Mouse (Mus musculus) thymus, adult 2 months (tissue): ENCODE data around the gene Nrm. TPM values are rescaled to one million over a fixed set of nuclear protein-coding genes. Genes with fewer than 3 reads are reported as not detected.
A peak's percentile ranks its signal among the peaks of the same experiment; 100 is the strongest.

Experiments used
- DNase-seq: peaks from one replicate; pipeline ENCODE4 v3.0.0; 2021
- H3K27ac ChIP-seq: fragments of 200-500 bp; 2 replicates; pipeline ENCODE4 v1.5.1; 2012; ENCODE audit warnings: low read length, control low read depth; ENCODE audit not compliant: control insufficient read depth, insufficient read depth
- H3K27me3 ChIP-seq: fragments of 200-500 bp; 2 replicates; pipeline ENCODE4 v1.6.1; 2012; ENCODE audit warnings: mild to moderate bottlenecking, low read length, moderate library complexity, mixed read lengths; ENCODE audit not compliant: control insufficient read depth, insufficient read depth
- H3K36me3 ChIP-seq: fragments of 200-500 bp; 2 replicates; pipeline ENCODE4 v1.6.1; 2012; ENCODE audit warnings: mild to moderate bottlenecking, low read length, moderate library complexity; ENCODE audit not compliant: control insufficient read depth, insufficient read depth
- H3K4me1 ChIP-seq: fragments of 200-500 bp; replicated peaks from 2 replicates; pipeline ENCODE4 v1.6.1; 2012; ENCODE audit warnings: low read length; ENCODE audit not compliant: control insufficient read depth, insufficient read depth
- H3K4me3 ChIP-seq: fragments of 200-500 bp; 2 replicates; pipeline ENCODE4 v1.5.1; 2012; ENCODE audit warnings: mild to moderate bottlenecking, low read length, control low read depth, moderate library complexity; ENCODE audit not compliant: control insufficient read depth, insufficient read depth
- CTCF ChIP-seq: fragments of 200-500 bp; IDR thresholded peaks from 2 replicates; pipeline ENCODE4 v1.5.1; 2012; ENCODE audit warnings: mild to moderate bottlenecking, control low read depth, low read length, moderate library complexity, borderline replicate concordance; ENCODE audit not compliant: control insufficient read depth, poor library complexity, insufficient read depth; ENCODE audit errors: extremely low read depth
- POLR2A ChIP-seq: fragments of 200-500 bp; IDR thresholded peaks from 2 replicates; pipeline ENCODE4 v1.6.1; 2012; ENCODE audit warnings: mild to moderate bottlenecking, low read length, control low read depth, moderate library complexity; ENCODE audit not compliant: control insufficient read depth, poor library complexity, insufficient read depth; ENCODE audit errors: extremely low read depth
- WGBS: fragments of 180-500 bp; shearing (Covaris S2); methylation state at CpG from one replicate; pipeline ENCODE4 v1.1.7; 2018; 5-methylcytosine and 5-hydroxymethylcytosine counted together
- polyA plus RNA-seq: library from polyadenylated mRNA; depleted of rRNA; stranded (reverse); fragments of >200 nt; gene quantifications from 2 replicates; pipeline ENCODE4 v1.2.3, GENCODE M21; 2012

The Nrm gene
- polyA plus RNA-seq, 1 experiment, result 82.8 TPM

DNA sequence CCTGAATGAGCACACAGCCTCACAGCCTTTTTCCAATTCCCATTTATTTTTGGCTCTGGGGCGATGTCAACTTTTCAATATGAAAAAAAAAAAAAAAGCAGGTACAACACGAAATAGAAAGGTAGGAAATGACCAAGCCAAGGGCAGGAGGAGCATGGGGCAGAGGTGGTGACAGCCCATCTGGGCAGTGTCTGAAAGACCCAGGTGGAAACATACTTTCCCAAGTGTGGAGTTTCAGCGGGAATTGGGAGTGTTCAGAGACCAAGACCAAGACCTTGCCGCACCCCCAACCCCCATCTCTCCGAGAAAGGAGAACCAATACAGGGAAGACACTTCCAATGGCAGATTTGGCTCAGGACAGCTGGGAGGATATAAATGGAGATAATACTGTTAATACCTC is 27.2 kb upstream of the Nrm start:
- Histone ChIP-seq H3K27ac (no peak overlapping the region), H3K4me3 (no peak overlapping the region), H3K27me3 (no peaks in the 10 kb centered on the region), H3K4me1 (peaks cover 26% of the 10 kb centered on the region), H3K36me3 (peaks cover 39% of the 10 kb centered on the region)
- no peak for TF ChIP-seq POLR2A
- no peak for TF ChIP-seq CTCF
- 84% methylated on average over 5 of the region's 5 CpGs for WGBS
- no peak for DNase-seq

GRCm38 (mm10) chr17:35834696-35835422 is 26.3 kb upstream of the Nrm start:
- peaks cover 26% of the 10 kb centered on the region for H3K4me1 ChIP-seq
- DNase-seq, result peak; percentile 20
- WGBS, result 76% methylated on average over 26 of the region's 26 CpGs
- peaks cover 39% of the 10 kb centered on the region for H3K36me3 ChIP-seq
- no peaks in the 10 kb centered on the region for H3K27me3 ChIP-seq
- H3K4me3 ChIP-seq, result peak overlapping the region; percentile 8; the same call in 1 of the 2 replicates
- TF ChIP-seq POLR2A (no peak), CTCF (no peak)
- no peak overlapping the region for H3K27ac ChIP-seq

DNA sequence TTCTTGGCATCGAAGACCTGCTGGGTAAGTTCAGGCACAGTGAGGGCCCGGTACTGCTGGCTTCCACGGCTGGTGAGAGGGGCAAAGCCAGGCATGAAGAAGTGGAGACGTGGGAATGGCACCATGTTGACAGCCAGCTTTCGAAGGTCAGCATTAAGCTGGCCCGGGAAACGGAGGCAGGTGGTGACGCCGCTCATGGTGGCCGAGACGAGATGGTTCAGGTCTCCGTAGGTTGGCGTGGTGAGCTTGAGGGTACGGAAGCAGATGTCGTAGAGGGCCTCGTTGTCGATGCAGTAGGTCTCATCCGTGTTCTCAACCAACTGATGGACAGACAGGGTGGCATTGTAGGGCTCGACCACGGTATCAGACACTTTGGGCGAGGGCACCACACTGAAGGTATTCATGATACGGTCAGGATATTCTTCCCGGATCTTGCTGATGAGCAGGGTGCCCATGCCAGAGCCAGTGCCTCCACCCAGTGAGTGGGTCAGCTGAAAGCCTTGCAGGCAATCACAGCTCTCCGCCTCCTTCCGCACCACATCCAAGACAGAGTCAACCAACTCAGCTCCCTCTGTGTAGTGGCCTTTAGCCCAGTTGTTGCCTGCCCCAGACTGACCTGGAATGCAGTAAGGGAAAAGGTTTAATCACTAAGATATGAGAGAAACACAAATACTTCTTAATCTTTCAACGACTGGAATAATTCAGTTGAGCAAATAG is 25.5 kb upstream of the Nrm start:
- peaks cover 24% of the 10 kb centered on the region for H3K4me1 ChIP-seq
- no peak for TF ChIP-seq POLR2A
- TF ChIP-seq CTCF, result no peak
- H3K27me3 ChIP-seq, result no peaks in the 10 kb centered on the region
- H3K36me3 ChIP-seq, result peaks cover 39% of the 10 kb centered on the region
- WGBS, result 81% methylated on average over 26 of the region's 26 CpGs
- H3K27ac ChIP-seq, result no peak overlapping the region
- H3K4me3 ChIP-seq, result peak overlapping the region; percentile 8; the same call in 1 of the 2 replicates
- peak; percentile 14 for DNase-seq

GRCm38 (mm10) chr17:35836178-35836965 is 24.7 kb upstream of the Nrm start:
- Histone ChIP-seq H3K27me3 (no peaks in the 10 kb centered on the region), H3K36me3 (peaks cover 39% of the 10 kb centered on the region), H3K4me1 (peaks cover 24% of the 10 kb centered on the region), H3K27ac (peak overlapping the region; percentile 26; the same call in 1 of the 2 replicates), H3K4me3 (peak overlapping the region; percentile 87)
- WGBS, result 8% methylated on average over 24 of the region's 24 CpGs
- DNase-seq, result peak; percentile 83
- no peak for TF ChIP-seq CTCF
- TF ChIP-seq POLR2A, result no peak

DNA sequence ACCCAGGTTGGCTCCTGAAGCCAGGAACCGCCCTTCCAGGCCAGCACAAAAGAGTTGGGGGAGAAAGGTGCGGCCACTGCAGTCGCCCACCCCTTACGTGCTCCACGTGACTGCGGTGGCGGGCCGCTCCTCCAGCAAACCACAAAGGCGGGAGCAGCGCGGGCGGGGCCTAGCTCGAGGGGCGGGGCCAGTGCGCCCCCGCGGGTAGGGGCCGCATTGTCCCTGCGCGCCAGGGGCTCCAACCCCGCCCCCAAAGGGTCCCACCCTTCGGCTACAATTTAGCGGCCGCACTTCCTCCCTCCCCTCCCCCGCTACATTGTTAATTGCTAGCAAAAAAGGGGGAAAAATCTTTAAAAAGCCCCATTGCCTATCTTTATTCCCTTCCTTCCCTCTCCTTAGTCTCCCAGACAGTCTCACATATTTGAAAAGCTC is 24.1 kb upstream of the Nrm start:
- TF ChIP-seq CTCF (no peak), POLR2A (no peak)
- Histone ChIP-seq H3K4me1 (peaks cover 25% of the 10 kb centered on the region), H3K36me3 (peaks cover 39% of the 10 kb centered on the region), H3K4me3 (peak overlapping the region; percentile 87), H3K27me3 (no peaks in the 10 kb centered on the region), H3K27ac (peak overlapping the region; percentile 90)
- peak; percentile 97 for DNase-seq
- 2% methylated on average over 25 of the region's 25 CpGs for WGBS

- H3K4me3 ChIP-seq, result peak overlapping the region; percentile 87
- H3K27me3 ChIP-seq, result no peaks in the 10 kb centered on the region
- TF ChIP-seq POLR2A, result no peak
- no peak for TF ChIP-seq CTCF
- H3K27ac ChIP-seq, result peak overlapping the region; percentile 90
- peak; percentile 76 for DNase-seq
- WGBS, result under 1% methylated on average over 18 of the region's 18 CpGs
- H3K36me3 ChIP-seq, result peaks cover 39% of the 10 kb centered on the region
- H3K4me1 ChIP-seq, result peaks cover 27% of the 10 kb centered on the region
These were observed 23.6 kb upstream of the Nrm start for GRCm38 (mm10) chr17:35837487-35837886.
